Mouse (Mus musculus): ENCODE data around the gene Pnn.

GRCm38 (mm10) chr12:59106491-59106890, 39.8 kb downstream of the Pnn start:
- no peak for TF ChIP-seq POLR2A (IDR thresholded peaks at IDR 0.05; ENCODE audit: low read depth, low read length)
- no peak for TF ChIP-seq CTCF (conservative IDR thresholded peaks at IDR 0.05; ENCODE audit: insufficient read depth, insufficient read length, low read depth, low read length)

Data from kidney, adult 2 months (tissue).